Mouse (Mus musculus) forebrain, embryonic 11.5 days (tissue): ENCODE data around the gene Mospd3. TPM values are rescaled to one million over a fixed set of nuclear protein-coding genes. Genes with fewer than 3 reads are reported as not detected.

Experiments used
- ATAC-seq: fragments of 200-750 bp; cut with Nextera tagmentation; replicated peaks from 2 replicates; pipeline ENCODE4 v1.8.0; 2017; ENCODE audit warnings: moderate TSS enrichment; ENCODE audit not compliant: low FRiP score
- DNase-seq: peaks from one replicate; pipeline ENCODE4 v3.0.0-alpha.2; 2017; ENCODE audit warnings: low spot score
- H3K27ac ChIP-seq: fragments of 300-500 bp; sonication (generic); 2 replicates; pipeline ENCODE4 v1.5.1; 2014; ENCODE audit warnings: low read depth, low read length
- H3K27me3 ChIP-seq: fragments of 300-500 bp; sonication (generic); 2 replicates; pipeline ENCODE4 v1.6.1; 2014; ENCODE audit warnings: mild to moderate bottlenecking, low read length, mixed read lengths; ENCODE audit not compliant: control insufficient read depth, insufficient read depth
- H3K36me3 ChIP-seq: fragments of 300-500 bp; sonication (generic); 2 replicates; pipeline ENCODE4 v1.6.1; 2014; ENCODE audit warnings: mild to moderate bottlenecking, low read length, moderate library complexity, mixed read lengths; ENCODE audit not compliant: control insufficient read depth, insufficient read depth
- H3K4me1 ChIP-seq: fragments of 300-500 bp; sonication (generic); replicated peaks from 2 replicates; pipeline ENCODE4 v1.6.1; 2014; ENCODE audit warnings: low read length, mixed read lengths; ENCODE audit not compliant: control insufficient read depth, insufficient read depth
- H3K4me2 ChIP-seq: fragments of 300-500 bp; sonication (generic); 2 replicates; pipeline ENCODE4 v1.6.1; 2014; ENCODE audit warnings: low read depth, mild to moderate bottlenecking, low read length, moderate library complexity, mixed read lengths; ENCODE audit not compliant: severe bottlenecking
- H3K4me3 ChIP-seq: fragments of 300-500 bp; sonication (generic); 2 replicates; pipeline ENCODE4 v1.5.1; 2014; ENCODE audit warnings: low read depth, low read length
- H3K9ac ChIP-seq: fragments of 300-500 bp; sonication (generic); 2 replicates; pipeline ENCODE4 v1.6.1; 2014; ENCODE audit warnings: low read length
- H3K9me3 ChIP-seq: fragments of 300-500 bp; sonication (generic); 2 replicates; pipeline ENCODE4 v1.6.1; 2016; ENCODE audit warnings: low read length, mixed read lengths; ENCODE audit not compliant: control insufficient read depth
- WGBS: fragments of 180-500 bp; shearing (Covaris S2); extraction: QIAGEN DNeasy Blood & Tissue Kit; methylation state at CpG from one replicate; pipeline ENCODE4 v1.1.7; 2014; 5-methylcytosine and 5-hydroxymethylcytosine counted together
- polyA plus RNA-seq: library from polyadenylated mRNA; unstranded; fragments of >200 nt; fragmentation: Nextera tagmentation; extraction: Ambion mirVana; gene quantifications from 2 replicates; pipeline ENCODE4 v1.2.1, GENCODE M21; 2014

The Mospd3 gene
- polyA plus RNA-seq, 1 experiment from 2014 or later: 20.3 TPM

DNA sequence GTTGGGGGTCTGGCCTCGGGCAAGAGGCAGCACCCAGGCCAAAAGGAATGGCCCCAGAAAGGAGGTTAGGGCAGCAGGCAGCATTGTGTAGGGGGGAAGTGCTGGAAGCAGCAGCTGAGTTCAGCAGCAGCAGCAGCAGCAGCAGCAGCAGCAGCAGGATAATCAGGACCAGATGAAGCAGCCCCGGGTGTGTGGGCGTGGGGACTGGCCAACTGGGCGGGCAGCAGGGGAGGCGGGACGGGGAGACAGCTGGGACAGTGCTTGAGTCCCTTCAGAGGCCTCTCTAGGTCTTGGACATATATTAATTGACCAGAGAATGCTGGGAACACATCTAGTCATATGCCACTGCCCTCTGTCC is 10.4 kb upstream of the Mospd3 start:
- peak; percentile 71 for DNase-seq
- Histone ChIP-seq H3K4me3 (no peak overlapping the region), H3K36me3 (no peaks in the 10 kb centered on the region), H3K27ac (peak overlapping the region; percentile 37), H3K9me3 (no peaks in the 10 kb centered on the region), H3K9ac (no peak overlapping the region), H3K4me1 (peaks cover 8% of the 10 kb centered on the region), H3K27me3 (peaks cover 2% of the 10 kb centered on the region; the same call in 1 of the 2 replicates), H3K4me2 (no peak overlapping the region)
- no peak for ATAC-seq
- 31% methylated on average over 6 of the region's 6 CpGs for WGBS

DNA sequence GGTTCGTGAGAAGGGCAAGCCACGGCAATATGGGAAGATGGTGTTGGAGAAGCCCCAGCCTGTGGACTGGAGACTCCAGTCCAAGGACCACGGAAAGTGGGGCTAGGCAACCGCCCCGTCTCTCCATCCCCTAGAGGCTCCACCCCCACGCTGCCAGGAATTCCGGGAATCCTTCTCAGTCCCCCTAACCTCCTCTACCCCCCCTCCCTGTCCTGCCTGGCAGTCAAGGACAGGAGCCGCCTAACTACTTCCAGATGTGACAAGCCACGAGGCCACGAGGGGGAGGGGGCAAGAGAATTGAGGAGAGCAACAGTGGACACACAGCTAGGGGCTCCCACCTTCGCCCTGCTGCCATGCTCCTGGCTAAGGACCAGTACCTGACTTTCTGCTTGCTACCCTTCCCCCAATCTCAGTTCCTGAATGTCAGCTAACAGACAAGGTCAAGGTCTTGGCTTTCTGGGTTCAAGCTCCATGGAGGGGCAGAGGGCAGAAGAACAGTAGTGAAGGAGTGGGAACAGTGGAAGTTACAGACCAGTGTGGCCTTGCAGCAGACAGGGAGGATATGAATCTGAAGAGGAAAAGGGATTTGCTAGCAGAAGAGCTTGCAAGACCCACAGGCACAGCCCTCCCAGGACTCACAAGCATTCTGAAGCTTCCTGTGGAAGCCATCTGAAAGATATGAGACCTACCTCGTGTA is 9.8 kb upstream of the Mospd3 start:
- no peak overlapping the region; the same call in 1 of the 2 replicates for H3K9ac ChIP-seq
- H3K4me3 ChIP-seq: no peak overlapping the region
- peaks cover 8% of the 10 kb centered on the region for H3K4me1 ChIP-seq
- ATAC-seq (no peak), DNase-seq (peak; percentile 80)
- peak overlapping the region; percentile 27; the same call in 1 of the 2 replicates for H3K4me2 ChIP-seq
- no peaks in the 10 kb centered on the region for H3K36me3 ChIP-seq
- H3K27ac ChIP-seq: peak overlapping the region; percentile 37
- no peaks in the 10 kb centered on the region for H3K9me3 ChIP-seq
- 16% methylated on average over 11 of the region's 12 CpGs for WGBS
- peaks cover 2% of the 10 kb centered on the region; the same call in 1 of the 2 replicates for H3K27me3 ChIP-seq

DNA sequence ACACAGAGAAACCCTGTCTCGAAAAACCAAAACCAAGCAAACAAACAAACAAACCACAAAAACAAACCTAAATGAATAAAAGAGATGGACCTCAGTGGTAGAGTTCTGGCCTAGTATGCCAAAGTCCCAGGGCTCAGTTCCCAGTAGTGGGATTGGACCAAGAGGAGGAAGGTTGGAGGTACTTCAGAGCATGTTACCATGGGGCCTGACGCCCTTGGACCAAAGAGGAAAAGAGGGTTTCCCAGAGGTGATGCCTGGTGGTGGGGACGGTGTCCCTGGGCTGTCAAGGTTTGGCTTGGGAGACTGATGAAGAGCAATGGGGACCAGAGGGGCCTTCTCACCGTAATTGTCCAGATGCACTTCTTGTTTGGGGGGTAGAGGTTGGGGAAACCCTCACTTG is 9.2 kb upstream of the Mospd3 start:
- no peak for ATAC-seq
- WGBS: 72% methylated on average over 4 of the region's 4 CpGs
- Histone ChIP-seq H3K27me3 (peaks cover 2% of the 10 kb centered on the region; the same call in 1 of the 2 replicates), H3K4me2 (peak overlapping the region; percentile 27; the same call in 1 of the 2 replicates), H3K27ac (no peak overlapping the region), H3K4me1 (peaks cover 8% of the 10 kb centered on the region), H3K4me3 (no peak overlapping the region), H3K9me3 (no peaks in the 10 kb centered on the region), H3K9ac (no peak overlapping the region), H3K36me3 (no peaks in the 10 kb centered on the region)
- no peak for DNase-seq

DNA sequence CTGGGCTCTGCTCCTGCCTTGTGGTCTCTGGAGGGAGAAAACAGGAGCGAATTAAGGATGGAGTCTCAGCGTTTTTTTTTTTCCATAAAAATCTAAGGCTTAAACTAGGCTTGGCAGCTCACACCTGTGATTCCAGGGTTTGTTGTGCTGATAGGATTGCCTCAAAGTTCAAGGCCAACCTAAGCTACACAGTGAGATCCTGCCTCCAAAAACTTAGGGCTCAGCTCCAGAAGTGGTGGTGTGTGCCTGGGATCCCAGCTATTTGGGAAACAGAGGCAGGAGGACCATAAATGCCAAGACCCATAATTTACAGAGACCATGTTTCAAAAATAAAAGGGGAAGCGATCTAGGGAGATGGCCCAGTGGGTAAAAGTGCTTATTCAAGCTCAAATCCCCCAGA is 8.4 kb upstream of the Mospd3 start:
- no peak overlapping the region for H3K4me2 ChIP-seq
- H3K27ac ChIP-seq: no peak overlapping the region
- no peak for ATAC-seq
- H3K9ac ChIP-seq: no peak overlapping the region
- 59% methylated on average over 3 of the region's 3 CpGs for WGBS
- no peaks in the 10 kb centered on the region for H3K9me3 ChIP-seq
- DNase-seq: no peak
- H3K4me1 ChIP-seq: peaks cover 8% of the 10 kb centered on the region
- H3K27me3 ChIP-seq: peaks cover 2% of the 10 kb centered on the region; the same call in 1 of the 2 replicates
- H3K36me3 ChIP-seq: no peaks in the 10 kb centered on the region
- no peak overlapping the region for H3K4me3 ChIP-seq

DNA sequence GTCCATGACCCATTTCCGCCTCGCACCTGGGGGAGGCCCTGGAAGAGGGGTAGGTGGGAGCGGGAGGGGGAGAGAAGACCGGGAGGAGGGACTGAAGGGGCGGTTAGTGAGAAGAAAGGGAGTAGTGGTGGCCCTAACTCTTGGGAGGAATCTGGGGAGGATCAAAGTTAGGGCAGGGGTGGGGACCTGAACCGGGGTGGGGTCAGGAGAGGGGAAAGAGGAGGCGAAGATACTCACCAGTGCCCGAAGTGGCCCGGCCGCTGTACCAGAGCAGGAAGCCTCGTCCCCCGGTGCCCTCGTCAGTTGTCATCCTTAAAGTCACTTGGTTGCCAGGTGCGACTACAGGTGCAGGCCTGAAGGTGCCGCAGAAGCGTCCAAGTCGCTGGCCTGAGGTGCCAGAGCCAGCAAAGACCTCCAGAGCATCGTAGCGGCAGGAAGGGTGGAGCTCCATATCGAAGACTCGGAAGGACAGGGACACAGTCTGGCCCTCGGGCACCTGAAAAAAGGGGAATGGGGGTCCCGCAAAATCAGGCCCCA is 7.9 kb upstream of the Mospd3 start:
- H3K9ac ChIP-seq: peak overlapping the region; percentile 27
- DNase-seq (no peak), ATAC-seq (no peak)
- H3K27me3 ChIP-seq: peaks cover 2% of the 10 kb centered on the region; the same call in 1 of the 2 replicates
- 18% methylated on average over 22 of the region's 23 CpGs for WGBS
- H3K4me3 ChIP-seq: 0 out of 2 replicates have a peak overlapping the region, but pooled peaks have one; percentile 5
- H3K4me1 ChIP-seq: peaks cover 8% of the 10 kb centered on the region
- no peaks in the 10 kb centered on the region for H3K36me3 ChIP-seq
- peak overlapping the region; percentile 40 for H3K4me2 ChIP-seq
- H3K9me3 ChIP-seq: no peaks in the 10 kb centered on the region
- no peak overlapping the region for H3K27ac ChIP-seq

DNA sequence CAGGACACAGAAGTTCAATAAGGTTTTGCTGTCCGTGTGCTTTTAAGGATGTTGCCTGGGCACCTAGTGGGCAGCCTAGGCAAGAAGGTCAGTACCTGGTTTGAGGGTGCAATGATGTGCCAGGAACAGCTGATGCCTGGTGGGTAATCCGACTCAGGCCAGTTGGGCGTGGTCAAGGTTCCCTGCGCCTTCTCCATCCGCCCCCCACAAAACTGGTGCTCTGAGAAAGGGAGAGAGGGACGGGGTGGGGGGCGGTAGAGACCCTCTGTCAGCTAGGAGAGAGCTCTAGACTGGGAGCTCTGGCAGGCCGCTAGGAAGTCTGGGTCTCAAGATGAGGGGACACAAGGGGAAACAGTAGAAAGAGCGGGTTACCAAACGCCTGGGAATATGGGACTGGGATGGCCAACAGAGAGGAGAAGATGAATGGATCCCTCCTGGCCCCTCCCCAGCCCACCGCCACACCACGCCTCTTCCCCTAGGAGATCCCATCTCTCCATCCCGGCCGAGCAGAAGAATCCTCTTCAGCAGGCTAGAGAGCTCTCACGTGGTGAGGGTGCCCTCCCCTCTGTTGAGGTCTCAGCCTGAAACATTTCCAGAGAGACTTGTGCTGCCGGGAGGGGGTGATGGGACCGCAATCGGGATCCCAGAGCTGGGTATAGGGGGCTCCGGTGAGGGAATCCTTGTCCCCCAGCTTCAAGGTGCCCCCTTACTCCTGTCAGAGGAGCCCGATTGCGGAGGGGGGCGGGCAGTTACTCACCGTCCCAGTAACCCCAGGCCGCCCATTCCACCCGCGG is 7.2 kb upstream of the Mospd3 start:
- no peak for ATAC-seq
- peaks cover 2% of the 10 kb centered on the region; the same call in 1 of the 2 replicates for H3K27me3 ChIP-seq
- H3K9ac ChIP-seq: peak overlapping the region; percentile 27
- H3K27ac ChIP-seq: no peak overlapping the region
- 6% methylated on average over 24 of the region's 26 CpGs for WGBS
- H3K36me3 ChIP-seq: no peaks in the 10 kb centered on the region
- 0 out of 2 replicates have a peak overlapping the region, but pooled peaks have one; percentile 5 for H3K4me3 ChIP-seq
- H3K4me2 ChIP-seq: peak overlapping the region; percentile 40
- no peaks in the 10 kb centered on the region for H3K9me3 ChIP-seq
- no peak for DNase-seq
- peaks cover 8% of the 10 kb centered on the region for H3K4me1 ChIP-seq

DNA sequence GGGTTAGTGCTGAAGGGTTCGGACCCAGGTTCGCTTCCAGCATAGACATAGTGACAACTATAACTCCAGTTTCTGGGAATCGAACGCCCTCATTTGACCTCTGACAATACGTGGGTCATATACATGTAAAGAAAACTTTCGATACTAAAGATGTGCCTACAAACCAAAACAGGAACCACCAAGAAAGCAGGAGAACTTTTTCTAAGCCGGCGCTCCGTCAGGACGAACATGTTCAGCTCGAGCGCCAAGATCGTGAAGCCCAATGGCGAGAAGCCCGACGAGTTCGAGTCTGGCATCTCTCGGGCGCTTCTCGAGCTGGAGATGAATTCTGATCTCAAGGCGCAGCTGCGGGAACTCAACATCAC is 489 bp upstream of the Mospd3 start:
- no peak for DNase-seq
- ATAC-seq: no peak
- Histone ChIP-seq H3K4me1 (no peaks in the 10 kb centered on the region; the same call in 1 of the 2 replicates), H3K36me3 (no peaks in the 10 kb centered on the region), H3K4me2 (peak overlapping the region; percentile 67), H3K9ac (peak overlapping the region; percentile 76), H3K9me3 (no peaks in the 10 kb centered on the region), H3K27me3 (no peaks in the 10 kb centered on the region), H3K4me3 (peak overlapping the region; percentile 58), H3K27ac (no peak overlapping the region)
- under 1% methylated on average over 22 of the region's 22 CpGs for WGBS

DNA sequence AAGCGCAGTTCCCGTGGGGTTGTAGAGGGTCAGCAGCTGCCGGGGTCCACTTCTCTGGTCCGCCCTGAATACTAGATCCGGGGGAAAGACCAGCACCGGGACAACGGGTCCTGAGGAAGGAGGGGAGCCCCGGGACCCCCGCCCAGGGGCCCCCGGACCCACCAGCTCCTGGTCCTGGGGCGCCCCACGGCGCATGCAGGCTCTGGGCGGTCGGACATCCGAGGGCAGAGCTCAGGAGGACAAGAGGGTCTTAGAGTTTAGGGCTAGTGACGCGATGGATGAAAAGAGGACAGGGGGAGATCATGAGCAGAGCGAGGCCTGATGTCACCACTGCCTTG is 608 bp downstream of the Mospd3 start:
- no peak; the same call in 1 of the 2 replicates for ATAC-seq
- no peak for DNase-seq

More for the DNA sequence above, 608 bp downstream of the Mospd3 start:
- Histone ChIP-seq H3K36me3 (no peaks in the 10 kb centered on the region), H3K9ac (peak overlapping the region; percentile 76), H3K9me3 (no peaks in the 10 kb centered on the region), H3K4me1 (no peaks in the 10 kb centered on the region; the same call in 1 of the 2 replicates), H3K4me3 (peak overlapping the region; percentile 58), H3K27ac (no peak overlapping the region), H3K4me2 (peak overlapping the region; percentile 87), H3K27me3 (no peaks in the 10 kb centered on the region)
- WGBS: 2% methylated on average over 19 of the region's 19 CpGs
